Mouse (Mus musculus) liver, embryonic 14.5 days (tissue): ENCODE results near the gene Decr2.

Experiments
- CTCF ChIP-seq: IDR thresholded peaks from 2 replicates; pipeline ENCODE4 v1.5.1; 2016; ENCODE audit warnings: antibody characterized with exemption, low read depth, control low read depth
- EP300 ChIP-seq: IDR thresholded peaks from 2 replicates; pipeline ENCODE4 v1.6.1; 2016; ENCODE audit warnings: antibody characterized with exemption, low read depth

DNA sequence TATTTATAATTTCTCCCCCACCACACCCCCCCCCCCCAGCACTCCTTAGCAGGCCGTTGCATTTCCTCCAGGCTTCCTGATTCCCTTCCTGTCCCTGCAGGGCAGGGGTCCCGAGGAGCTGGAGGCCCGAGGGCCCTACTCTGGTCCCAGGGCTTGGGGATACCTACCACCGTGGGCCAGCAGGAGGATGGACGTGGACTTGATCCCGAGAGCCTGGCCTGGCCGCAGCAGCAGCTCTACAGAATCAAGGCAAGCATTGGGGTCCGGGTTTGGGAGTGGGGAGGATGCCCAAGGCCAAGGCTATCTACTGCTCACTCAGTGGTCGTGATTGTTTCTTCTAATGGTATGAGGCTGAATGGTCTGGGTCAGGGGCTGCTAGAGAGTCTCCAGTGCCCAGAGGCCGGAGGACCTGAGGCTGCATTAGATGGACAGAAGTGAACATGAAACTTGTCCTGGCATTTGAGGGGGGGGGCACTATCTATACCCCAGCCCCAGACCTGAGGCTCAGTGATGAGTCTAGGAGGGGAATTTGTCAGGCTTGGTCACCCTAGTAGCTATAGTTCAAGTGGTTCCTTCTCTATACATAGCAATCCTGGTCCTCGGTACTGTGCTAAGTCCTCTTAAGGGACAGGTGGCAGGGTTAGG lies 47.1 kb upstream of the Decr2 start:
- TF ChIP-seq CTCF (no peak), EP300 (no peak)
